Mouse (Mus musculus) lung, postnatal 0 days (tissue): ENCODE data around the gene Treml4. TPM values are rescaled to one million over a fixed set of nuclear protein-coding genes. Genes with fewer than 3 reads are reported as not detected.
A peak's percentile ranks its signal among the peaks of the same experiment; 100 is the strongest.

ENCODE experiments used
- ATAC-seq: fragments of 200-750 bp; cut with Nextera tagmentation; 2 replicates; pipeline ENCODE4 v1.8.0; 2017; ENCODE audit warnings: moderate library complexity
- DNase-seq: peaks from one replicate; pipeline ENCODE4 v3.0.0-alpha.2; 2016; ENCODE audit warnings: low spot score
- H3K27ac ChIP-seq: fragments of 300-500 bp; sonication (generic); 2 replicates; pipeline ENCODE4 v1.5.1; 2014; ENCODE audit warnings: antibody characterized with exemption, mild to moderate bottlenecking, low read length, mixed read lengths
- H3K27me3 ChIP-seq: fragments of 300-500 bp; sonication (generic); replicated peaks from 2 replicates; pipeline ENCODE4 v1.6.1; 2014; ENCODE audit warnings: low read length, mixed read lengths; ENCODE audit not compliant: insufficient read depth
- H3K36me3 ChIP-seq: fragments of 300-500 bp; sonication (generic); 2 replicates; pipeline ENCODE4 v1.6.1; 2014; ENCODE audit warnings: low read length, mixed read lengths; ENCODE audit not compliant: insufficient read depth
- H3K4me1 ChIP-seq: fragments of 300-500 bp; sonication (generic); 2 replicates; pipeline ENCODE4 v1.6.1; 2014; ENCODE audit warnings: antibody characterized with exemption, low read depth, low read length, mixed read lengths; ENCODE audit not compliant: insufficient read depth
- H3K4me2 ChIP-seq: fragments of 300-500 bp; sonication (generic); replicated peaks from 2 replicates; pipeline ENCODE4 v1.6.1; 2014; ENCODE audit warnings: low read depth, mild to moderate bottlenecking, low read length, moderate library complexity, mixed read lengths
- H3K4me3 ChIP-seq: fragments of 300-500 bp; sonication (generic); 2 replicates; pipeline ENCODE4 v1.5.1; 2014; ENCODE audit warnings: low read depth, low read length
- H3K9ac ChIP-seq: fragments of 300-500 bp; sonication (generic); replicated peaks from 2 replicates; pipeline ENCODE4 v1.6.1; 2014; ENCODE audit warnings: low read depth, mild to moderate bottlenecking
- H3K9me3 ChIP-seq: fragments of 300-500 bp; sonication (generic); 2 replicates; pipeline ENCODE4 v1.6.1; 2016; ENCODE audit warnings: low read length, mixed read lengths
- CTCF ChIP-seq: IDR thresholded peaks from 2 replicates; pipeline ENCODE4 v1.5.1; 2016; ENCODE audit warnings: antibody characterized with exemption, mild to moderate bottlenecking
- EP300 ChIP-seq: IDR thresholded peaks from 2 replicates; pipeline ENCODE4 v1.6.1; 2016; ENCODE audit warnings: antibody characterized with exemption, mild to moderate bottlenecking, control low read depth
- WGBS: fragments of 180-500 bp; shearing (Covaris S2); extraction: QIAGEN DNeasy Blood & Tissue Kit; methylation state at CpG from one replicate; pipeline ENCODE4 v1.1.7; 2014; 5-methylcytosine and 5-hydroxymethylcytosine counted together
- polyA plus RNA-seq: library from polyadenylated mRNA; unstranded; fragments of >200 nt; fragmentation: Nextera tagmentation; extraction: Ambion mirVana; gene quantifications from 2 replicates; pipeline ENCODE4 v1.2.1, GENCODE M21; 2015

Treml4 gene
- polyA plus RNA-seq, 1 experiment from 2014 or later, result 2.8 TPM

- no peak overlapping the region for H3K9ac ChIP-seq
- ATAC-seq (no peak), DNase-seq (no peak)
- H3K4me1 ChIP-seq, result no peaks in the 10 kb centered on the region
- H3K27me3 ChIP-seq, result no peaks in the 10 kb centered on the region
- H3K4me2 ChIP-seq, result no peak overlapping the region
- no peaks in the 10 kb centered on the region for H3K36me3 ChIP-seq
- H3K27ac ChIP-seq, result no peak overlapping the region
- WGBS, result 95% methylated on average over 1 of the region's 1 CpGs
- no peaks in the 10 kb centered on the region for H3K9me3 ChIP-seq
- TF ChIP-seq CTCF (no peak), EP300 (no peak)
- H3K4me3 ChIP-seq, result no peak overlapping the region
These were observed 54.6 kb downstream of the Treml4 start for GRCm38 (mm10) chr17:48318686-48319085.

GRCm38 (mm10) chr17:48321279-48321678, 57.2 kb downstream of the Treml4 start:
- Histone ChIP-seq H3K4me3 (no peak overlapping the region), H3K4me1 (no peaks in the 10 kb centered on the region), H3K36me3 (no peaks in the 10 kb centered on the region), H3K27ac (no peak overlapping the region), H3K9me3 (no peaks in the 10 kb centered on the region), H3K4me2 (no peak overlapping the region), H3K27me3 (no peaks in the 10 kb centered on the region), H3K9ac (no peak overlapping the region)
- ATAC-seq (no peak), DNase-seq (no peak)
- TF ChIP-seq CTCF (no peak), EP300 (no peak)
- 74% methylated on average over 2 of the region's 2 CpGs for WGBS

GRCm38 (mm10) chr17:48323236-48323635, 59.1 kb downstream of the Treml4 start:
- H3K4me1 ChIP-seq, result no peaks in the 10 kb centered on the region
- no peaks in the 10 kb centered on the region for H3K9me3 ChIP-seq
- TF ChIP-seq EP300 (no peak), CTCF (no peak)
- WGBS, result 64% methylated on average over 3 of the region's 3 CpGs
- H3K4me3 ChIP-seq, result no peak overlapping the region
- H3K9ac ChIP-seq, result no peak overlapping the region
- ATAC-seq (no peak), DNase-seq (no peak)
- no peak overlapping the region for H3K4me2 ChIP-seq
- no peaks in the 10 kb centered on the region for H3K27me3 ChIP-seq
- H3K36me3 ChIP-seq, result no peaks in the 10 kb centered on the region
- H3K27ac ChIP-seq, result no peak overlapping the region

GRCm38 (mm10) chr17:48324258-48324657, 60.2 kb downstream of the Treml4 start:
- no peaks in the 10 kb centered on the region for H3K27me3 ChIP-seq
- WGBS, result 74% methylated on average over 5 of the region's 5 CpGs

More at GRCm38 (mm10) chr17:48324258-48324657, 60.2 kb downstream of the Treml4 start:
- H3K4me3 ChIP-seq, result no peak overlapping the region
- no peak overlapping the region for H3K9ac ChIP-seq
- H3K27ac ChIP-seq, result no peak overlapping the region
- H3K4me2 ChIP-seq, result no peak overlapping the region
- DNase-seq, result peak; percentile 53
- no peak for ATAC-seq
- H3K9me3 ChIP-seq, result no peaks in the 10 kb centered on the region
- TF ChIP-seq EP300, result no peak
- TF ChIP-seq CTCF, result no peak
- H3K36me3 ChIP-seq, result no peaks in the 10 kb centered on the region
- no peaks in the 10 kb centered on the region for H3K4me1 ChIP-seq

Other genes with a start within 250 kb of the Treml4 start
- not detected in 2 replicates for gene 1700122O11Rik, start 226.0 kb upstream of the Treml4 start, polyA plus RNA-seq
- gene 1700067P10Rik, start 175.0 kb upstream of the Treml4 start, polyA plus RNA-seq, result not detected in 2 replicates
- 0.12 and 0.32 TPM in 2 replicates for gene 9830107B12Rik, start 118.0 kb upstream of the Treml4 start, polyA plus RNA-seq
- gene A530064D06Rik, start 97.0 kb upstream of the Treml4 start, polyA plus RNA-seq, result 0.52 and 0.80 TPM in 2 replicates
- 1.4 and 1.7 TPM in 2 replicates for gene Trem1, start 31.5 kb upstream of the Treml4 start, polyA plus RNA-seq
- 1.7 and 2.0 TPM in 2 replicates for gene Trem3, start 16.5 kb upstream of the Treml4 start, polyA plus RNA-seq
- 0.40 and 0.54 TPM in 2 replicates for gene Treml2, start 35.2 kb downstream of the Treml4 start, polyA plus RNA-seq
- gene B430306N03Rik, start 51.8 kb downstream of the Treml4 start, polyA plus RNA-seq, result 0.58 and 0.92 TPM in 2 replicates
- gene Trem2, start 82.1 kb downstream of the Treml4 start, polyA plus RNA-seq, result 5.1 and 6.8 TPM in 2 replicates
- 4.3 and 5.0 TPM in 2 replicates for gene Treml1, start 95.6 kb downstream of the Treml4 start, polyA plus RNA-seq
- 5.6 and 8.5 TPM in 2 replicates for gene Nfya, start 145.6 kb downstream of the Treml4 start, polyA plus RNA-seq
- 43.9 and 45.8 TPM in 2 replicates for gene Oard1, start 145.7 kb downstream of the Treml4 start, polyA plus RNA-seq
- 5.6 and 6.5 TPM in 2 replicates for gene Apobec2, start 168.6 kb downstream of the Treml4 start, polyA plus RNA-seq
- 2.0 and 3.1 TPM in 2 replicates for gene Tspo2, start 187.2 kb downstream of the Treml4 start, polyA plus RNA-seq
- gene Unc5cl, start 190.6 kb downstream of the Treml4 start, polyA plus RNA-seq, result 0.44 and 0.69 TPM in 2 replicates